Mouse (Mus musculus) effector memory CD4-positive, alpha-beta T cell, adult 7 months (primary cell): ENCODE measurements around the gene Prl4a1. TPM values are rescaled to one million over a fixed set of nuclear protein-coding genes. Genes with fewer than 3 reads are reported as not detected.

Experiments
- polyA plus RNA-seq: library from polyadenylated mRNA; unstranded; fragments of 100-300 nt; shearing (Covaris generic); gene quantifications from one replicate; pipeline ENCODE4 v1.2.1, GENCODE M21; 2017

Prl4a1 gene
- not detected for polyA plus RNA-seq

GRCm38 (mm10) chr13:28015912-28016311 is at the start of gene Prl4a1:
Gene Prl4a1 (plus strand): TSS chr13:28016212.

Other genes with a start within 250 kb of the Prl4a1 start
- gene Prl7c1, start 235.4 kb upstream of the Prl4a1 start, polyA plus RNA-seq, result not detected
- gene Prl2a1, start 214.6 kb upstream of the Prl4a1 start, polyA plus RNA-seq, result not detected
- not detected for gene Prl2c1, start 166.9 kb upstream of the Prl4a1 start, polyA plus RNA-seq
- not detected for gene Prl5a1, start 126.3 kb downstream of the Prl4a1 start, polyA plus RNA-seq
- 2.3 TPM for gene Gm11361, start 241.3 kb downstream of the Prl4a1 start, polyA plus RNA-seq